Mouse (Mus musculus): ENCODE results near the gene BC025920. TPM values are rescaled to one million over a fixed set of nuclear protein-coding genes. Genes with fewer than 3 reads are reported as not detected.
A peak's percentile ranks its signal among the peaks of the same experiment; 100 is the strongest.
"Not testable (repeated sequence)": the region's sequence is repeated elsewhere in the genome, so short reads cannot be mapped to it uniquely, and the experiment has no call there.

Gene BC025920
- polyA plus RNA-seq, 1 experiment = 0.25 TPM

DNA sequence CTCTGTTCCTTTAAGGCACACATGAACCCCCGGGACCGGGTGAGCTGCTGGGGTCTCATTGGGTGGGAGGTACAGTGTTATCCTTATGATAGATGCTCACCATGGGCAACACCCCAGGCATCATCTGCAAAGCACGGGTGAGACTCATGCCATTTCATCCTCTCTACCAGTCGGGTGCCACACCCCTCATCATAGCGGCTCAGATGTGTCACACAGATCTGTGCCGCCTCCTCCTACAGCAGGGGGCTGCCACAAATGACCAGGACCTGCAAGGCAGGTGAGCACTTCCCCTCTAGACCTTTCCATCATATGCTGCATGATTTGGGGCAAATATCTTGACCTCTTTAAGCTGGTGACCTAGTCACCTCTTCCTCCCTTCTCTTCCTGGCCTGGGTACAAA is 32.0 kb downstream of the BC025920 start:
- H3K79me2 ChIP-seq (ENCODE audit: control insufficient read depth, insufficient read depth) = peaks cover 11% of the 10 kb centered on the region
- peaks cover 3% of the 10 kb centered on the region for H3K27me3 ChIP-seq (ENCODE audit: control insufficient read depth, insufficient read depth, insufficient read length)
- no peak for TF ChIP-seq MYOD1 (IDR thresholded peaks at IDR 0.05; ENCODE audit: control insufficient read depth, insufficient read length, low read depth)
- TF ChIP-seq FOSL1 (IDR thresholded peaks at IDR 0.05; ENCODE audit: insufficient read depth, low read length, poor library complexity, severe bottlenecking) = no peak
- TF ChIP-seq CTCF (IDR thresholded peaks at IDR 0.05; ENCODE audit: control insufficient read depth, insufficient read depth, insufficient read length) = no peak
- no peak for TF ChIP-seq MAX (IDR thresholded peaks at IDR 0.05)
- TF ChIP-seq CEBPB (IDR thresholded peaks at IDR 0.05; ENCODE audit: low read depth) = no peak
- TF ChIP-seq USF1 (IDR thresholded peaks at IDR 0.05; ENCODE audit: low read depth) = no peak
- no peak for TF ChIP-seq MYOG (IDR thresholded peaks at IDR 0.05; ENCODE audit: control insufficient read depth, extremely low read depth, insufficient read length)
- no peaks in the 10 kb centered on the region for H3K36me3 ChIP-seq (ENCODE audit: control insufficient read depth, insufficient read depth)
- peaks cover 2% of the 10 kb centered on the region for H3K79me3 ChIP-seq (ENCODE audit: low read depth)
- H3ac ChIP-seq (ENCODE audit: control insufficient read depth, insufficient read length, low read depth) = no peak overlapping the region
- no peak overlapping the region for H3K4me3 ChIP-seq (ENCODE audit: insufficient read depth, poor library complexity, severe bottlenecking)

DNA sequence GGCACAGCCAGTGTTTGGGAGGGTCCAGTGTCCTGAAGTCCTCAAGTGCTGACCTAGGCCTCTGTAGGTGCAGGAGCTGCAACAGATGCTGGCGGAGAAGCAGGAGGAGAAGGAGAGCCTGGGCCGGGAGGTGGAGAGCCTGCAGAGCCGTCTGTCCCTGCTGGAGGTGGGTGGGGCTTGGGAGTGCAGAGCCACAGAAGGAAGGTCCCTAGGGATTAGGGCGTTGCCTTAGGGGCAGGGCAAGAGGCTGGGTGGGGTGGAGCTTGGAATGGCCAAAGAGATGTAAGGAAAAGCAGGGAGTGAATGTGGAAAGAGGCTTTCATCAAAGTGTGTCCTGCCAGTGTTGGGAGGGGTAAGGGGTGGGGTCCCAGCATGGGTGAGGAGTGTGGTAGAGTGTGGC is 34.8 kb downstream of the BC025920 start:
- H3ac ChIP-seq (ENCODE audit: control insufficient read depth, insufficient read length, low read depth); H3K36me3 ChIP-seq (ENCODE audit: control insufficient read depth, insufficient read depth); H3K4me3 ChIP-seq (ENCODE audit: insufficient read depth, poor library complexity, severe bottlenecking); H3K27me3 ChIP-seq (ENCODE audit: control insufficient read depth, insufficient read depth, insufficient read length); H3K79me3 ChIP-seq (ENCODE audit: low read depth): not testable (repeated sequence)
- peaks cover 16% of the 10 kb centered on the region for H3K79me2 ChIP-seq (ENCODE audit: control insufficient read depth, insufficient read depth)

DNA sequence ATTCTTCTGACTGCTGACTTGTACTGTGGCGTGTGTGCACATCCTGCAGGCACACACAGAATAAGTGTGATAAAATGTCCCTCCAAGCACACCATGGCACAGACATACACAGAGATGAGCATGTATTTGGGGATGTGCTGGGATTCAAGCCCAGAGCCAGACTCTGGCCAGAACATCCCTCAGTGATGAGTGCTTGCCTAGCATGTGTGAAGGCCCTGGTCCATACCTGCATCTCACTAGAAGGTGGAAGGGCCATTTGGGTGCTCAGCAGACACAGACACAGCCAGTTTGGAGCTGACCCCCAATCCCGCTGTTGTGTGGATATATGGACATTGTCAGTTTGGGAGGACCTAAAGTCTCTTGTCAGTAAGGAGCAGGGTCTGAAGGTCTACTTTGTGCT is 35.5 kb downstream of the BC025920 start:
- Histone ChIP-seq H3K79me2 (ENCODE audit: control insufficient read depth, insufficient read depth) (peaks cover 16% of the 10 kb centered on the region), H3K4me3 (ENCODE audit: insufficient read depth, poor library complexity, severe bottlenecking) (no peak overlapping the region), H3K79me3 (ENCODE audit: low read depth) (peaks cover 2% of the 10 kb centered on the region), H3ac (ENCODE audit: control insufficient read depth, insufficient read length, low read depth) (no peak overlapping the region), H3K27me3 (ENCODE audit: control insufficient read depth, insufficient read depth, insufficient read length) (peaks cover 3% of the 10 kb centered on the region), H3K36me3 (ENCODE audit: control insufficient read depth, insufficient read depth) (no peaks in the 10 kb centered on the region)
- TF ChIP-seq MYOD1 (IDR thresholded peaks at IDR 0.05; ENCODE audit: control insufficient read depth, insufficient read length, low read depth) (no peak), FOSL1 (IDR thresholded peaks at IDR 0.05; ENCODE audit: insufficient read depth, low read length, poor library complexity, severe bottlenecking) (no peak)

DNA sequence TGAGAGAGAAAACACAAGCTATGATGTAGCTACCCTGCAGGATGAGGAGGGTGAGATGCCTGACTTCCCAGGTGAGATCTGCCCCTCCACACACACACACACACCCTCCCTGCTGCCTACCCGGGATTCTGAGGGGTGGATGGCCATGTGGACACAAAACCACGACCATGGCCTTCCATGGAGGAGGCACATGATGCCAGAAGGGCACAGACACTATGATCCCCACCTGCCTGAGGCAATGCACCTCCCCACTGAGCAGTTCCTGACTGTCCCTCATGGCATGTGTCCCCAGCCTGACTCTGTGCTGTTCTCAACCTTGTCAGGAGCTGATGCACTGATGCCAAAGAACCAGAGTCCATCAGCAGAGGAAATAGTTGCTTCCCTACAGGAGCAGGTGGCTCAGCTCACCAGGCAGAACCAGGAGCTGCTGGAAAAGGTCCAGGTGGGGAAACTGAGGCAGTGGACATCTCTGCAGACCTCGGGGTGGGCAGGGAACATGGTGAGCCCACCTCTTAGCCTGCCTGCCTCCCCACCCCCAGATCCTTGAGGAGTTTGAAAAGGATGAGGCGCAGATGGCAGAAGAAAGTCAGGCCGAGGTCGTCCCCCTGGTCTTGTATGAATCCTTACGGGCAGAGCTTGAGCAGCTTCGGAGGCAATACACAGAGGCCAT is 36.0 kb downstream of the BC025920 start:
- TF ChIP-seq FOSL1 (IDR thresholded peaks at IDR 0.05; ENCODE audit: insufficient read depth, low read length, poor library complexity, severe bottlenecking) (no peak), CEBPB (IDR thresholded peaks at IDR 0.05; ENCODE audit: low read depth) (no peak), MYOD1 (IDR thresholded peaks at IDR 0.05; ENCODE audit: control insufficient read depth, insufficient read length, low read depth) (no peak), CTCF (IDR thresholded peaks at IDR 0.05; ENCODE audit: control insufficient read depth, insufficient read depth, insufficient read length) (no peak), MAX (IDR thresholded peaks at IDR 0.05) (no peak), MYOG (IDR thresholded peaks at IDR 0.05; ENCODE audit: control insufficient read depth, extremely low read depth, insufficient read length) (no peak), USF1 (IDR thresholded peaks at IDR 0.05; ENCODE audit: low read depth) (no peak)
- Histone ChIP-seq H3K79me3 (ENCODE audit: low read depth) (peaks cover 2% of the 10 kb centered on the region), H3K79me2 (ENCODE audit: control insufficient read depth, insufficient read depth) (peaks cover 16% of the 10 kb centered on the region), H3ac (ENCODE audit: control insufficient read depth, insufficient read length, low read depth) (peak overlapping the region; percentile 9), H3K27me3 (ENCODE audit: control insufficient read depth, insufficient read depth, insufficient read length) (peaks cover 3% of the 10 kb centered on the region), H3K4me3 (ENCODE audit: insufficient read depth, poor library complexity, severe bottlenecking) (no peak overlapping the region), H3K36me3 (ENCODE audit: control insufficient read depth, insufficient read depth) (no peaks in the 10 kb centered on the region)

DNA sequence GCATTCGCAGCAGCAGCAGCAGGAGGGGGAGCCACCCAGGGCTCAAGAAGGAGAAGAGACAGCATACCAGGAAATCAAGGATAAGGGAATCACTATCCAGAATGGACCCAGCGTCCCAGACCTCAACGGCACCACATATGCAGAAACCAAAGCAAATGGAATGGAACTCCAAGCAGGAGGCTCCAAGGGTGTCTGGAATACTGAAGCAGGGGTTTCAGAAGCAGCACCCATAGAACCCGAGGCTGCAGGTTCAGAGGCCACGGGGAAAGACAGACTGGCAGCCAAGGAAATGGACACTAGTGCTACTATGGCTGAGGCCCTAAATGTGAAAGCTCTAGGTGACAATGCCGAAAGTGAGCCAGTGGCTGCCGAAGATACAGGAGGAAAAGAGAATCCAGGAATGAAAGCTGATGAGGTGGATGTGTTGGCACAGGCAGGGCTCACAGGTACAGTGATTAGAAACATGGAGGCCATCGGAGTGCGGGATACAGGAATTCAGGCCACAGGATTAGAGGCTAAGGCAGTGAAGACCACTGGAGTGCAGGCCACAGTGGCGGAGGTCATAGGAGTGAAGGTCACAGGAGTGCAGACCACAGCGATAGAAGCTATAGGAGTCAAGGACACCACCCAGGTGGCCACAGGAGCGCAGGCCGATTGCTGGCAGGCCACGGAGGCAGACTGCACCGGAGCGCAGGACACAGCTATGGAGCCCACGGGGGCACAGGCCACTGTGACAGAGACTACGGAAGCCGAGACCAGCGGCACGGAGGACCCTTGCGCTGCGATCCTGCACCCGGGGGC is 36.8 kb downstream of the BC025920 start:
- Histone ChIP-seq H3K79me3 (ENCODE audit: low read depth) (peaks cover 2% of the 10 kb centered on the region), H3K79me2 (ENCODE audit: control insufficient read depth, insufficient read depth) (peaks cover 16% of the 10 kb centered on the region), H3K4me3 (ENCODE audit: insufficient read depth, poor library complexity, severe bottlenecking) (peak overlapping the region; percentile 51), H3K27me3 (ENCODE audit: control insufficient read depth, insufficient read depth, insufficient read length) (peaks cover 3% of the 10 kb centered on the region), H3K36me3 (ENCODE audit: control insufficient read depth, insufficient read depth) (no peaks in the 10 kb centered on the region), H3ac (ENCODE audit: control insufficient read depth, insufficient read length, low read depth) (peak overlapping the region; percentile 96)
- TF ChIP-seq MYOD1 (IDR thresholded peaks at IDR 0.05; ENCODE audit: control insufficient read depth, insufficient read length, low read depth) (no peak), MAX (IDR thresholded peaks at IDR 0.05) (no peak), FOSL1 (IDR thresholded peaks at IDR 0.05; ENCODE audit: insufficient read depth, low read length, poor library complexity, severe bottlenecking) (no peak), CEBPB (IDR thresholded peaks at IDR 0.05; ENCODE audit: low read depth) (no peak), MYOG (IDR thresholded peaks at IDR 0.05; ENCODE audit: control insufficient read depth, extremely low read depth, insufficient read length) (no peak), USF1 (IDR thresholded peaks at IDR 0.05; ENCODE audit: low read depth) (no peak), CTCF (IDR thresholded peaks at IDR 0.05; ENCODE audit: control insufficient read depth, insufficient read depth, insufficient read length) (no peak)
